Mouse (Mus musculus) kidney, embryonic 15.5 days (tissue): ENCODE measurements at regions not wholly inside any gene's neighbourhood (a gene's known extent, or its start where the extent isn't known, plus 50 kb on each side); places are given as distances from the start of the nearest gene placed in this dataset.

ENCODE experiments used
- ATAC-seq: fragments of 200-750 bp; cut with Nextera tagmentation; replicated peaks from 2 replicates; pipeline ENCODE4 v1.8.0; 2017; ENCODE audit warnings: moderate TSS enrichment; ENCODE audit not compliant: low FRiP score
- H3K27ac ChIP-seq: fragments of 300-500 bp; sonication (generic); 2 replicates; pipeline ENCODE4 v1.5.1; 2015; ENCODE audit warnings: mild to moderate bottlenecking, inconsistent platforms
- H3K27me3 ChIP-seq: fragments of 300-500 bp; sonication (generic); 2 replicates; pipeline ENCODE4 v1.6.1; 2015; ENCODE audit warnings: inconsistent platforms
- H3K36me3 ChIP-seq: fragments of 300-500 bp; sonication (generic); 2 replicates; pipeline ENCODE4 v1.6.1; 2015; ENCODE audit warnings: inconsistent platforms
- H3K4me1 ChIP-seq: fragments of 300-500 bp; sonication (generic); 2 replicates; pipeline ENCODE4 v1.6.1; 2015; ENCODE audit warnings: inconsistent platforms
- H3K4me2 ChIP-seq: fragments of 300-500 bp; sonication (generic); 2 replicates; pipeline ENCODE4 v1.6.1; 2015; ENCODE audit warnings: moderate library complexity, mild to moderate bottlenecking, inconsistent platforms
- H3K4me3 ChIP-seq: fragments of 300-500 bp; sonication (generic); replicated peaks from 2 replicates; pipeline ENCODE4 v1.5.1; 2015; ENCODE audit warnings: mild to moderate bottlenecking, inconsistent platforms
- H3K9ac ChIP-seq: fragments of 300-500 bp; sonication (generic); 2 replicates; pipeline ENCODE4 v1.6.1; 2015; ENCODE audit warnings: mild to moderate bottlenecking, inconsistent platforms
- H3K9me3 ChIP-seq: fragments of 300-500 bp; sonication (generic); replicated peaks from 2 replicates; pipeline ENCODE4 v1.6.1; 2016; ENCODE audit warnings: inconsistent platforms
- WGBS: fragments of 180-500 bp; shearing (Covaris S2); methylation state at CpG from one replicate; pipeline ENCODE4 v1.1.7; 2015; ENCODE audit warnings: mixed read lengths; 5-methylcytosine and 5-hydroxymethylcytosine counted together

- H3K36me3 ChIP-seq, result no peaks in the 10 kb centered on the region
- H3K27me3 ChIP-seq, result no peaks in the 10 kb centered on the region
- no peak overlapping the region for H3K4me3 ChIP-seq
- ATAC-seq, result no peak
- H3K27ac ChIP-seq, result no peak overlapping the region
- H3K4me1 ChIP-seq, result no peaks in the 10 kb centered on the region
- no peaks in the 10 kb centered on the region for H3K9me3 ChIP-seq
- no peak overlapping the region for H3K9ac ChIP-seq
- H3K4me2 ChIP-seq, result no peak overlapping the region
- WGBS, result 55% methylated on average over 4 of the region's 4 CpGs
Observed at GRCm38 (mm10) chr6:95939052-95939451, 173.9 kb upstream of the Fam19a1 start.

GRCm38 (mm10) chr6:95960745-95961144 is 152.2 kb upstream of the Fam19a1 start:
- no peak overlapping the region for H3K4me2 ChIP-seq
- no peak overlapping the region for H3K4me3 ChIP-seq
- WGBS, result 56% methylated on average over 1 of the region's 1 CpGs
- no peaks in the 10 kb centered on the region for H3K4me1 ChIP-seq
- H3K9ac ChIP-seq, result no peak overlapping the region
- H3K27me3 ChIP-seq, result no peaks in the 10 kb centered on the region
- H3K27ac ChIP-seq, result no peak overlapping the region
- no peak for ATAC-seq
- H3K9me3 ChIP-seq, result no peaks in the 10 kb centered on the region
- no peaks in the 10 kb centered on the region for H3K36me3 ChIP-seq

GRCm38 (mm10) chr6:95966231-95966630 is 146.7 kb upstream of the Fam19a1 start:
- WGBS, result 33% methylated on average over 2 of the region's 2 CpGs

GRCm38 (mm10) chr6:95975994-95976393 is 137.0 kb upstream of the Fam19a1 start:
- H3K9me3 ChIP-seq, result no peaks in the 10 kb centered on the region
- no peak overlapping the region for H3K4me3 ChIP-seq
- no peak overlapping the region for H3K9ac ChIP-seq
- no peak for ATAC-seq
- H3K27ac ChIP-seq, result no peak overlapping the region
- no peaks in the 10 kb centered on the region for H3K27me3 ChIP-seq
- no peaks in the 10 kb centered on the region for H3K36me3 ChIP-seq
- H3K4me1 ChIP-seq, result no peaks in the 10 kb centered on the region
- WGBS, result 89% methylated on average over 2 of the region's 2 CpGs
- H3K4me2 ChIP-seq, result no peak overlapping the region

More at GRCm38 (mm10) chr6:95966231-95966630, 146.7 kb upstream of the Fam19a1 start:
- no peak overlapping the region for H3K27ac ChIP-seq
- H3K4me3 ChIP-seq, result no peak overlapping the region
- ATAC-seq, result no peak
- H3K9me3 ChIP-seq, result no peaks in the 10 kb centered on the region
- H3K4me2 ChIP-seq, result no peak overlapping the region
- no peaks in the 10 kb centered on the region for H3K27me3 ChIP-seq
- no peak overlapping the region for H3K9ac ChIP-seq
- H3K4me1 ChIP-seq, result no peaks in the 10 kb centered on the region
- no peaks in the 10 kb centered on the region for H3K36me3 ChIP-seq

- H3K36me3 ChIP-seq, result no peaks in the 10 kb centered on the region
- H3K4me2 ChIP-seq, result no peak overlapping the region
- ATAC-seq, result no peak
- no peak overlapping the region for H3K9ac ChIP-seq
- 82% methylated on average over 2 of the region's 2 CpGs for WGBS
- H3K27me3 ChIP-seq, result no peaks in the 10 kb centered on the region
- H3K4me1 ChIP-seq, result no peaks in the 10 kb centered on the region
- no peak overlapping the region for H3K27ac ChIP-seq
- no peak overlapping the region for H3K4me3 ChIP-seq
- no peaks in the 10 kb centered on the region for H3K9me3 ChIP-seq
Observed at GRCm38 (mm10) chr6:95997037-95997436, 115.9 kb upstream of the Fam19a1 start.

GRCm38 (mm10) chr6:95997741-95998140 is 115.2 kb upstream of the Fam19a1 start:
- H3K4me1 ChIP-seq, result no peaks in the 10 kb centered on the region
- no peaks in the 10 kb centered on the region for H3K27me3 ChIP-seq
- no peak overlapping the region for H3K4me2 ChIP-seq
- H3K9me3 ChIP-seq, result no peaks in the 10 kb centered on the region
- no peak overlapping the region for H3K4me3 ChIP-seq
- whole genome bisulfite sequencing, result 55% methylated on average over 3 of the region's 3 CpGs
- no peak for ATAC-seq
- H3K36me3 ChIP-seq, result no peaks in the 10 kb centered on the region
- no peak overlapping the region for H3K27ac ChIP-seq
- no peak overlapping the region for H3K9ac ChIP-seq

GRCm38 (mm10) chr6:95999441-95999840 is 113.5 kb upstream of the Fam19a1 start:
- no peak overlapping the region for H3K27ac ChIP-seq
- 70% methylated on average over 5 of the region's 5 CpGs for WGBS
- ATAC-seq, result no peak

GRCm38 (mm10) chr6:96000011-96000476 is 112.9 kb upstream of the Fam19a1 start:
- Histone ChIP-seq H3K9ac (no peak overlapping the region), H3K4me1 (no peaks in the 10 kb centered on the region), H3K9me3 (no peaks in the 10 kb centered on the region), H3K36me3 (no peaks in the 10 kb centered on the region), H3K27me3 (no peaks in the 10 kb centered on the region), H3K4me3 (no peak overlapping the region), H3K4me2 (no peak overlapping the region), H3K27ac (no peak overlapping the region)
- no peak for ATAC-seq
- WGBS, result 71% methylated on average over 10 of the region's 10 CpGs

More at GRCm38 (mm10) chr6:95999441-95999840, 113.5 kb upstream of the Fam19a1 start:
- no peaks in the 10 kb centered on the region for H3K4me1 ChIP-seq
- no peaks in the 10 kb centered on the region for H3K9me3 ChIP-seq
- H3K27me3 ChIP-seq, result no peaks in the 10 kb centered on the region
- H3K36me3 ChIP-seq, result no peaks in the 10 kb centered on the region
- no peak overlapping the region for H3K9ac ChIP-seq
- H3K4me2 ChIP-seq, result no peak overlapping the region
- H3K4me3 ChIP-seq, result no peak overlapping the region

- Histone ChIP-seq H3K4me3 (no peak overlapping the region), H3K4me1 (no peaks in the 10 kb centered on the region), H3K27me3 (no peaks in the 10 kb centered on the region), H3K9me3 (no peaks in the 10 kb centered on the region), H3K4me2 (no peak overlapping the region), H3K27ac (no peak overlapping the region), H3K36me3 (no peaks in the 10 kb centered on the region), H3K9ac (no peak overlapping the region)
- WGBS, result 72% methylated on average over 5 of the region's 5 CpGs
- ATAC-seq, result no peak
Observed at GRCm38 (mm10) chr6:96011299-96011698, 101.7 kb upstream of the Fam19a1 start.

- H3K27ac ChIP-seq, result peak overlapping the region; percentile 73
- H3K36me3 ChIP-seq, result no peaks in the 10 kb centered on the region
- WGBS, result 46% methylated on average over 7 of the region's 7 CpGs
- no peak overlapping the region for H3K4me3 ChIP-seq
- H3K4me2 ChIP-seq, result no peak overlapping the region
- no peaks in the 10 kb centered on the region; the same call in 1 of the 2 replicates for H3K9me3 ChIP-seq
- no peak overlapping the region for H3K9ac ChIP-seq
- ATAC-seq, result no peak; the same call in 1 of the 2 replicates
- H3K27me3 ChIP-seq, result no peaks in the 10 kb centered on the region
- H3K4me1 ChIP-seq, result peaks cover 15% of the 10 kb centered on the region
Observed at GRCm38 (mm10) chr6:96028022-96028704, 84.8 kb upstream of the Fam19a1 start.

- Histone ChIP-seq H3K4me1 (peaks cover 3% of the 10 kb centered on the region; the same call in 1 of the 2 replicates), H3K4me3 (no peak overlapping the region), H3K27ac (0 out of 2 replicates have a peak overlapping the region, but pooled peaks have one; percentile 18), H3K36me3 (no peaks in the 10 kb centered on the region), H3K9me3 (no peaks in the 10 kb centered on the region), H3K9ac (no peak overlapping the region), H3K4me2 (peak overlapping the region; percentile 30; the same call in 1 of the 2 replicates), H3K27me3 (no peaks in the 10 kb centered on the region)
- 11% methylated on average over 4 of the region's 4 CpGs for WGBS
- ATAC-seq, result peak; percentile 74
Observed at GRCm38 (mm10) chr6:96043711-96044110, 69.2 kb upstream of the Fam19a1 start.

- no peak overlapping the region for H3K27ac ChIP-seq
- no peaks in the 10 kb centered on the region for H3K36me3 ChIP-seq
- H3K4me3 ChIP-seq, result no peak overlapping the region
- no peak for ATAC-seq
- no peaks in the 10 kb centered on the region for H3K27me3 ChIP-seq
- H3K4me1 ChIP-seq, result no peaks in the 10 kb centered on the region
- WGBS, result 82% methylated on average over 4 of the region's 4 CpGs
- H3K9me3 ChIP-seq, result no peaks in the 10 kb centered on the region
- no peak overlapping the region for H3K9ac ChIP-seq
- no peak overlapping the region for H3K4me2 ChIP-seq
Observed at GRCm38 (mm10) chr6:96053476-96053875, 59.5 kb upstream of the Fam19a1 start.

- no peak overlapping the region for H3K27ac ChIP-seq
- H3K4me1 ChIP-seq, result no peaks in the 10 kb centered on the region
- no peak for ATAC-seq
- WGBS, result 78% methylated on average over 2 of the region's 2 CpGs
- H3K9me3 ChIP-seq, result no peaks in the 10 kb centered on the region
- no peak overlapping the region for H3K4me3 ChIP-seq
- H3K4me2 ChIP-seq, result no peak overlapping the region
- no peaks in the 10 kb centered on the region for H3K27me3 ChIP-seq
- no peak overlapping the region for H3K9ac ChIP-seq
- H3K36me3 ChIP-seq, result no peaks in the 10 kb centered on the region
Observed at GRCm38 (mm10) chr6:96057011-96057410, 55.9 kb upstream of the Fam19a1 start.
